Mouse (Mus musculus) spleen, postnatal 10 days (tissue): ENCODE data around the gene Mbl1.

ENCODE experiments used
- DNase-seq, 2 experiments: peaks; one replicate each; pipeline ENCODE4 v3.0.0; 2021 to 2022; ENCODE audit warnings: low spot score in 2 of 2

Mbl1 gene

GRCm38 (mm10) chr14:41151220-41151898, at the start of gene Mbl1:
TSS of gene Mbl1 (plus strand) at chr14:41151458.
- no peak for DNase-seq

GRCm38 (mm10) chr14:41102269-41102668, 49.0 kb upstream of the Mbl1 start:
- DNase-seq: no peak

DNA sequence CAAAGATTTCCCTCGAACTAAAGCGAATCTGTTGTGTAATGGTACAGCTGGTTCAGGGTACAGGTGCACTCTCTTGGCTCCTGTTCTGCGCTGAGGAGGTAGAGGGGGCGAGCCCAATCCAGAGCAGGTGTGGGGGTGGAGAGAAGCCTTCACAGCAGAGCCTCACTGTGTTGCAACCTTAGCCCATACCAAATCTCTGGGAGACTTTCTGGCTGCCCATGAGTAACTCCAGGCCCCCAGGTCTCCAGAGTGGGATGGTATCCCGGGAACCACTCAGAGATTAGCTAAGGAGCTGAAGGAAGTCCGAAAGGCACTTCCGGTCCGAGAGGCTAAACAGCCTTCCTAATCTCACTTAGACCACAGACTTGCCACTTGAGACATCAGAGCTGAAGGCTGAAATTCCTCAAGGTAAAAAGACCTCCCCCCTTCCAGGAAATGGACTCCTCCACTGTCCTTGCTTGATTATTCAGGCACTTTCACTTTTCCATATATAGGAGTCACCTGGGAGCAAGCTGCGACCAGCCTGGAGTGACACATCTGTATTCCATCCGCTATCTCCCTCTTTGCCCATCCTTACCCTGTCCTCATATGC, 46.3 kb upstream of the Mbl1 start, which contains the start of gene Mat1a:
TSS of gene Mat1a (plus strand) at position 183 of the 592 bp plus-strand sequence.
- no peak for DNase-seq

DNA sequence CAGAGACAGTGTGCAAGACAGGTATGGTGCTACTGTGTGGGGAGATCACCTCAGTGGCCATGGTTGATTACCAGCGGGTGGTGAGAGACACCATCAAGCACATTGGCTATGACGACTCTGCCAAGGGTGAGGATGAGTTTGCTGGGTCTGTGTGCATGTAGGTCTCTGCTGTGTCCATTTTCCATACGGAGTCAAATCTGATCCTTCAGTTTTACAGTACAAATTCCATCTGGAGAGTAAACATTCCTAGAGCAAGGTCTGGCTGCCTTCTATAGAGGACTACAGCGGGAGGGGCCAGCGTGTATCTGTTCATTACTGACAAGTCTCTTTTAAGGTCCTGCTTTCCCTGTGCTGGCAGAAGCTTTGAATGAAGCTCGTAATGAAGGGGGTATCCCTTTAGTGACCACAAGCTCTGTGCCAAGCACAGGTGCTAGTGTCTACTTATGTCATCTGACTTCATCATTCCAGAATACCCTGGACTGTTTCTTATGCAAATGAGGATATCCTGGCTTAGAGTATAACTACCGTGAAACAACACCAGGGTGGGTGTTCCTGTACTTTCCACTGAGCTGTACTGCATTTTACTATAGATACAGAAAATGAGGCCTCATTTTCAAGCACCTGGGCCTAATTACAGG, 40.1 kb upstream of the Mbl1 start:
- no peak for DNase-seq

DNA sequence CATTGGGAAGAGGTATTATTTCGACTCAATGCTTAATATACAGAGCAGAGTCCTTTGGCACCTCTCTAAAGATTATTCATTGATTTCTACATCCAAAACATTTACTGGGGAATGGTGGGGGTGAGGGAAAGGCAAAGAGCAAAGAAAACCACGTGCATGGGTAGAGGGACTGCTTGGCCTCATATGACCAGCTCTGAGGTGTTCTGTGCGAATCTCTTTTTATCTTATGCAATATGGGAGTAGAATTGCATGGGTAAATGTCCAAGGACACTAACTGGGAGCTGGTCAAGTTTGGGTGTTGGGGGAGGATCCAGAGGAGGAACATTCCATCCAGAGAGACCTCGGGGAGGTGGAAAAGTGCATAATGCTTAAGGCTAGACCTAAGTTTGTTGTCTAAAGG, 38.3 kb upstream of the Mbl1 start:
- no peak for DNase-seq

GRCm38 (mm10) chr14:41116271-41116670, 35.0 kb upstream of the Mbl1 start:
- DNase-seq: no peak

- DNase-seq: no peak
Observed at GRCm38 (mm10) chr14:41124683-41125082, 26.6 kb upstream of the Mbl1 start.

- DNase-seq: no peak
Observed at GRCm38 (mm10) chr14:41127997-41128396, 23.3 kb upstream of the Mbl1 start.

- no peak for DNase-seq
Observed at GRCm38 (mm10) chr14:41131540-41131939, 19.7 kb upstream of the Mbl1 start, which contains the start of gene Sftpa1. TSS of gene Sftpa1 (plus strand) at chr14:41131782.

DNA sequence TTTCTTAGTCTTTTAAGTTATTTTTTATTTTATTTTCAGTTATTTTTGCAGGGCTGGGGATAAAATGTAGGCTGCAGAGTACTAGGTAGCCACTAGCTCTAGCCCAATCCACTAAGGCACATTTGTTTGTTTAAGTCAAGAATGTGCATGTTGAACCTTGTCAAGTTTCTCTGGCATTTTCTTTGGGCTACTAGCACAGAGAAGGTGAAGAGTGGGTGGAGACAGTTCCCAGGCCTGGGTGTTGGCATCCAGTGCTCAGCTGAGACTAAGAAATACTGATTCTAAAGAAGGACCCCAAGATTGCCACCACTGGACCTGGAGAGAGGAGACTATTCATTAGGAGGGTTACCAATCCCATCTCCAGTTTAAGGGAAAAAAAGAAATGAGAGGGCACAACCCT, 14.3 kb upstream of the Mbl1 start:
- DNase-seq: no peak

DNA sequence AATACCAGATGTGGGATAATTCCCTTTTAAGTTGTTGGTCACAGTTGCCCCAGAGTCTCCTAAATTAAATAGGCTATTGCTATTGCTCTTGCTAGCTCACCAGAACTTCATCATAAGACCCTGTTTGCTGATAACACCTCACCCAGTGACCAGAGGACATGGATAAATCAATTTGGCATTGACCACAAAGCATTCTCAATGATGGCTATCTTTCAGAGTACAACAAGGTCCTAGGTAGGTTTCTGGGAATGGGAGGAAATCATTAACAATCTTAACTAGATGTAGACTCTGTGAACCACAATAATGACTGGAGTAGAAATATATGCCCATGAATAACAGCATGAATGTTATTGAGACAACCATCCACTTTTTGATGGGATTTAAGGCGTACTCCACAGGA, 10.6 kb upstream of the Mbl1 start:
- no peak for DNase-seq

DNA sequence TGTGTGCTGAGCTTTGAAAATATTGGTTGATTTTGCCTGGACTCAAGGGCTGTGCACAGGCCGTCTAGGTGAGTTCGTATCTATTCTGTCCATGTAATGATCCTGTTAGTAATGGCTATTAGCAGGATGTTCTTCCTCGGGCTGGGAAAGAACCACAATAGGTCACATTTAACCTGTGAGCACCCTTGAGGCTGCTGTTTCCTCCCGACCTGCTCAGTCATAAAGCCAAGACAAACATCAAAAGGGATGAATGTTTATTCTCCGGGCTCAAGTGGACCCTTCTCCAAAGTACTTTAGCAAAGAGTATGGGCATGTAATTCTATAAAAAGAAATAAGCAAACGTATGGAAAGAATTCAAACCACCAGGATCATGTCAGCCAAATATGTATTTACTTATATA, 5.2 kb upstream of the Mbl1 start:
- no peak for DNase-seq

GRCm38 (mm10) chr14:41146922-41147321, 4.3 kb upstream of the Mbl1 start:
- no peak for DNase-seq

- no peak for DNase-seq
Observed at GRCm38 (mm10) chr14:41147356-41147755, 3.9 kb upstream of the Mbl1 start.

DNA sequence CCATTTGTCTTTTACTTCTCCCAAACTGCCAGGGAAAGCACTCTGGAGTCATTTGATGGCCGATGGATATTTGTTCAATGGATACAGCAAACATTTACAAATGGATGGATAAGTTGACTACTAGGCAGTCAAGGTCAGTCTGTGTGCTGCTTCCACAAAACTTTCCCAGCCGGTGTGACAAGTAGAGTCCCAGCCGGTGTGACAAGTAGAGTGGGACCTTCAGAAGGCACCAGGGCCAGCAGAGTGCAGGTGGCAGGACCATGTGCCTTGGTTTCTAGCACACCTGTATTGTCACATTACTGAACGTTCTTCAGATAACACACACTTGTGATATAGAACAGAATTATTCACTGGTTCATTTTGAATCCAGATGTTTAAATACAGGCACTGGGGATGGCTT, 8.8 kb downstream of the Mbl1 start:
- DNase-seq: no peak

DNA sequence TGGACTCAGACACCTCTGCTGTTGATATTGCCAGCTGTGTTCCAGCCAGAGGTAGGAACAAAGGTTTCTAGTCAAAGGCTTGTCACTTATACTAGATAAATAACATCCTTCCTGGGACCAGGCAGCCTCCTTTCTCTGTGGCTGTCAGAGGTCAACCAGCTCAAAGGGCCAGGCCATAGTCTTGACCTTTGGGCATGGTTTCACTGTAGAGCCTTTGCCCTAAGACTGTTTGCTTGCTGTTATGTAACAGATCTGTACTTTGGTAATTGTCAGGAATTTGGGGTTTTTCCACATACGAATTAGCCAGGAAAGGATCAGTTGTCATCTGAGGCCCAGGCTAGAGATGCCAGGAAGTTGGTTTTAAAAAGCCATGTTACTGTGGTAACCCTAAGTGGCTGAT, 9.5 kb downstream of the Mbl1 start:
- DNase-seq: no peak

DNA sequence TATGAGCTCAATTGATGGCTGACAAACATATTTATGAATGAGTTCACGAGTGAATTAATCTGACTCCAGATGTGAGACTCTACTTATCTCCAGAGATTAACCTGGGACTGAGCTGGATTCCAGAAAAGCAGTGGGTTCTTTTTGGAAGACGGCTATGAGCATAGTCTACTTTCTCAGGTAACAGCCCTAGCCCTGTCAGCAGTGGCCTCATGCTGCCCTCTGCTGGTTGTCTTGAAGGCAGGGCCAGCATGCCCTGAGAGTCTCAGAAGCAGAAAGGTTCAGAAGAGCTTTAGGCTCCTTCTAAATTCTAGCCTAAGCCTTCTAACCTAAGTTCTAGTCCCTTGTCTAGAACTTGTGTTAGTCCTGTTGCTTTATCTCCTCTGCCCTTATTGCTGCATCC, 11.4 kb downstream of the Mbl1 start:
- peak in 1 of 2 experiments; percentile 20 for DNase-seq

- DNase-seq: no peak
Observed at GRCm38 (mm10) chr14:41167278-41167677, 16.0 kb downstream of the Mbl1 start.

DNA sequence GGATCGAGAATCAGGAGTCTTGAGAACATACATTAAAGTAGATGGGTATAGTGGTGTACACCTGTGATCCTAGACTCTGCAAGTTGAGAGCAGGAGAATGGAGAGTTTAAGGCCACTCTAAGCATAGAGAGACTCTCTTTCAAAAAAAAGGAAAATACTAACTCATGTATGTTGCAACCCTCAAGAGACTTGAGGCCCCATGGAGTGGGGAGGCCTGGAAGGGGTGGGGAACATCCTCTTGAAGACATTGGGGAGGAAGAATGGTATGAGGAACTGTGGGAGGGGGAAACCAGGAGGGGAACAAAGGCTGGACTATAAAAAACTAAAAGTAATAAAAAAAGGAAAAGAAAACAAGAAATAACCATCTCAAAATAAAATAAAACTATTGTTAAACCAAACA, 17.3 kb downstream of the Mbl1 start:
- DNase-seq: no peak

GRCm38 (mm10) chr14:41170514-41170913, 19.3 kb downstream of the Mbl1 start:
- DNase-seq: no peak

DNA sequence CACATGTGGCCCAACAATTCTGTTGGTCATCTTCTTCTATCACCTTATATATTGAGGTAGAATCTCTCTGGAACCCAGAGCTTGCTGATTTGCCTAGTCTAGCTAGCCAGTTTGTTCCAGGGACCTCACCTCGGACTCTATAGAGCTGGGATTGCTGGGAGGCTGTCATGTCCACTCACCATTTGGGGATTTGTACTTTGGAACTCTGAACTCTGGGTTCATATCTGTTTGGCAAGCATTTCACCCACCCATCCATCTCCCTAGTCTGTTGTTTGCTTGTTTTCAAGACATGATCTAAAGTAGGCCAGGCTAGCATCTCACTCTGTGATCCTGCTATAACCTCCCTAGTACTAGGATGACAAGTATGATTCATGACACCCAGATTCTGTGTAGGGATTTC, 23.5 kb downstream of the Mbl1 start:
- DNase-seq: no peak

GRCm38 (mm10) chr14:41185059-41185821, 34.0 kb downstream of the Mbl1 start, which contains the start of gene Sftpd:
TSS of gene Sftpd (minus strand) at chr14:41185149.
- DNase-seq: no peak
